Comparison of ENCODE assay signal across 8 mouse cellular contexts in the genomic region with DNA sequence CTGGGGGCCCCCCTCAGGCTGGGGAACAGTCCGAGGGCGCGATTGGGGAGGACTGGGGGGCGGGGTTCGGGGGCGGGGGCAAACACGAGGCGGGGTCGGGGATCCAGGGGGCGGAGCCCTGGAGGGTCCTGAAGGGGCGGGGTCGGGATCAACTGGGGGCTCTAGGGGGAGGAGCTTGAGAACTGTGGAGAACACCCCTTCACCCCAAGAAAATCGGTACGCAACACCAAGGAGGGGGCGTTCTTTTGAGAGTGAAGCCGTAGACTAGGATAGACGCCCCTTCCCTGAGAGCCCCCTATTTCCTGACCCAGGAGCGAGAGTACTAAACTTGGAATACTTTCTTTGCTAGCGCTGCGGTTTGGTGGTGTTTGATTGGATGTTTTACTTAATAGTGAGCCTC. TPM values are rescaled to one million over a fixed set of nuclear protein-coding genes. Genes with fewer than 3 reads are reported as not detected.
DNase-seq lines count a peak whose midpoint lies in the region; ATAC-seq and TF ChIP-seq lines count a peak whose summit lies in the region.

No protein-coding gene starts in this region.

- no peak overlapping the region for H3ac ChIP-seq in C2C12 (ENCODE audit: control insufficient read depth, insufficient read length, low read depth)

- under 1% methylated on average over 15 of the region's 20 CpGs for WGBS in forebrain, embryonic 12.5 days
- under 1% methylated on average over 12 of the region's 20 CpGs for WGBS in limb, embryonic 13.5 days
- 2% methylated on average over 20 of the region's 20 CpGs for WGBS in small intestine, adult 2 months

- peak overlapping the region; percentile 88 for H3K27ac ChIP-seq in forebrain, embryonic 12.5 days
- peak overlapping the region; percentile 72; the same call in 1 of the 2 replicates for H3K27ac ChIP-seq in limb, embryonic 13.5 days
- H3K27ac ChIP-seq in small intestine, adult 2 months (ENCODE audit: insufficient read depth, low read depth, low read length): no peak overlapping the region

- no peak for ATAC-seq in cerebellum, adult (ENCODE audit: insufficient number of reproducible peaks, low FRiP score, low TSS enrichment)
- ATAC-seq in forebrain, embryonic 12.5 days (ENCODE audit: low FRiP score): peak; percentile 18
- ATAC-seq in limb, embryonic 13.5 days (ENCODE audit: low FRiP score, low read depth): peak; percentile 34

- no peak for TF ChIP-seq CTCF in C2C12 (IDR thresholded peaks at IDR 0.05; ENCODE audit: control insufficient read depth, insufficient read depth, insufficient read length)
- TF ChIP-seq CTCF in small intestine, adult 2 months (IDR thresholded peaks at IDR 0.05; ENCODE audit: extremely low read depth, insufficient read length, insufficient replicate concordance, low read depth, low read length): no peak

- H3K9ac ChIP-seq in forebrain, embryonic 12.5 days: peak overlapping the region; percentile 66
- peak overlapping the region; percentile 63 for H3K9ac ChIP-seq in limb, embryonic 13.5 days

- H3K4me3 ChIP-seq in C2C12 (ENCODE audit: insufficient read depth, poor library complexity, severe bottlenecking): peak overlapping the region; percentile 46
- peak overlapping the region; percentile 65 for H3K4me3 ChIP-seq in forebrain, embryonic 12.5 days (replicated peaks)
- H3K4me3 ChIP-seq in limb, embryonic 13.5 days: peak overlapping the region; percentile 52
- H3K4me3 ChIP-seq in small intestine, adult 2 months (ENCODE audit: low read depth, low read length): peak overlapping the region; percentile 60

- H3K9me3 ChIP-seq in forebrain, embryonic 12.5 days: no peaks in the 10 kb centered on the region
- no peaks in the 10 kb centered on the region for H3K9me3 ChIP-seq in limb, embryonic 13.5 days

- peaks cover 60% of the 10 kb centered on the region for H3K4me1 ChIP-seq in forebrain, embryonic 12.5 days
- peaks cover 46% of the 10 kb centered on the region for H3K4me1 ChIP-seq in limb, embryonic 13.5 days
- peaks cover 24% of the 10 kb centered on the region for H3K4me1 ChIP-seq in small intestine, adult 2 months (ENCODE audit: control insufficient read depth, insufficient read depth, insufficient read length, low read length)

- H3K36me3 ChIP-seq in C2C12 (ENCODE audit: control insufficient read depth, insufficient read depth): peaks cover 43% of the 10 kb centered on the region
- peaks cover 52% of the 10 kb centered on the region for H3K36me3 ChIP-seq in forebrain, embryonic 12.5 days (replicated peaks)
- peaks cover 42% of the 10 kb centered on the region for H3K36me3 ChIP-seq in limb, embryonic 13.5 days
- H3K36me3 ChIP-seq in small intestine, adult 2 months (ENCODE audit: control insufficient read depth, insufficient read depth, low read length): peaks cover 41% of the 10 kb centered on the region

- H3K79me2 ChIP-seq in C2C12 (ENCODE audit: control insufficient read depth, insufficient read depth): peaks cover 49% of the 10 kb centered on the region

- peak overlapping the region; percentile 65 for H3K4me2 ChIP-seq in forebrain, embryonic 12.5 days
- peak overlapping the region; percentile 68 for H3K4me2 ChIP-seq in limb, embryonic 13.5 days (replicated peaks)

- peak; percentile 76 for DNase-seq in cerebellum, adult 9-11 months
- no peak for DNase-seq in right cerebral cortex, postnatal 25 days
- DNase-seq in ovary, adult 18-20 months (ENCODE audit: low spot score): no peak

- peaks cover 4% of the 10 kb centered on the region for H3K79me3 ChIP-seq in C2C12 (ENCODE audit: low read depth)

- no peak for TF ChIP-seq POLR2A in small intestine, adult 2 months (IDR thresholded peaks at IDR 0.05; ENCODE audit: low read depth, low read length)

- no peaks in the 10 kb centered on the region for H3K27me3 ChIP-seq in C2C12 (ENCODE audit: control insufficient read depth, insufficient read depth, insufficient read length)
- peaks cover 7% of the 10 kb centered on the region; the same call in 1 of the 2 replicates for H3K27me3 ChIP-seq in forebrain, embryonic 12.5 days
- H3K27me3 ChIP-seq in limb, embryonic 13.5 days: no peaks in the 10 kb centered on the region
- no peaks in the 10 kb centered on the region for H3K27me3 ChIP-seq in small intestine, adult 2 months (ENCODE audit: control insufficient read depth, insufficient read depth, low read length)

TF ChIP-seq in C2C12, 6 proteins besides CTCF, POLR2A, EP300 and RAD21:
- TF ChIP-seq MYOG (IDR thresholded peaks at IDR 0.05; ENCODE audit: control insufficient read depth, extremely low read depth, insufficient read length) (no peak), MYOD1 (IDR thresholded peaks at IDR 0.05; ENCODE audit: control insufficient read depth, insufficient read length, low read depth) (no peak), MAX (IDR thresholded peaks at IDR 0.05) (no peak), CEBPB (IDR thresholded peaks at IDR 0.05; ENCODE audit: low read depth) (no peak), USF1 (IDR thresholded peaks at IDR 0.05; ENCODE audit: low read depth) (no peak), FOSL1 (IDR thresholded peaks at IDR 0.05; ENCODE audit: insufficient read depth, low read length, poor library complexity, severe bottlenecking) (no peak)
TF ChIP-seq in C2C12: peak in this region for 0.

RNA-seq across cellular contexts. Expression of a gene that starts 0.6 kb away (rescaled TPM):
- 30.3 TPM for polyA plus RNA-seq in C2C12 (2012; fragmentation: generic; extraction: Trizol)
- polyA plus RNA-seq in forebrain, embryonic 12.5 days (2016; fragmentation: Nextera tagmentation; extraction: Ambion mirVana): 23.1 and 23.5 TPM in 2 replicates
- 16.3 and 16.6 TPM in 2 replicates for polyA plus RNA-seq in limb, embryonic 13.5 days (2015; fragmentation: Nextera tagmentation; extraction: Ambion mirVana)
- 64.1 and 134 TPM in 2 replicates for polyA plus RNA-seq in small intestine, adult 2 months (2012; rRNA removed)

RNA-seq across cellular contexts. Expression of a gene that starts 0.6 kb away (rescaled TPM):
- polyA plus RNA-seq in C2C12 (2012; fragmentation: generic; extraction: Trizol): 30.5 TPM
- polyA plus RNA-seq in forebrain, embryonic 12.5 days (2016; fragmentation: Nextera tagmentation; extraction: Ambion mirVana): 16.1 and 19.5 TPM in 2 replicates
- polyA plus RNA-seq in limb, embryonic 13.5 days (2015; fragmentation: Nextera tagmentation; extraction: Ambion mirVana): 27.4 and 28.4 TPM in 2 replicates
- polyA plus RNA-seq in small intestine, adult 2 months (2012; rRNA removed): 151 and 367 TPM in 2 replicates

RNA-seq across cellular contexts. Expression of a gene that starts 7.1 kb away (rescaled TPM):
- 19.3 TPM for polyA plus RNA-seq in C2C12 (2012; fragmentation: generic; extraction: Trizol)
- polyA plus RNA-seq in forebrain, embryonic 12.5 days (2016; fragmentation: Nextera tagmentation; extraction: Ambion mirVana): 67.9 and 68.2 TPM in 2 replicates
- polyA plus RNA-seq in limb, embryonic 13.5 days (2015; fragmentation: Nextera tagmentation; extraction: Ambion mirVana): 59.6 and 65.4 TPM in 2 replicates
- polyA plus RNA-seq in small intestine, adult 2 months (2012; rRNA removed): 20.7 and 48.6 TPM in 2 replicates

RNA-seq across cellular contexts. Expression of a gene that starts 11.4 kb away (rescaled TPM):
- polyA plus RNA-seq in C2C12 (2012; fragmentation: generic; extraction: Trizol): not detected
- polyA plus RNA-seq in forebrain, embryonic 12.5 days (2016; fragmentation: Nextera tagmentation; extraction: Ambion mirVana): not detected in 2 replicates
- polyA plus RNA-seq in limb, embryonic 13.5 days (2015; fragmentation: Nextera tagmentation; extraction: Ambion mirVana): 0.27 and 0.55 TPM in 2 replicates
- not detected in 2 replicates for polyA plus RNA-seq in small intestine, adult 2 months (2012; rRNA removed)

RNA-seq across cellular contexts. Expression of a gene that starts 13.0 kb away (rescaled TPM):
- polyA plus RNA-seq in C2C12 (2012; fragmentation: generic; extraction: Trizol): 31.7 TPM
- 53.7 and 55.9 TPM in 2 replicates for polyA plus RNA-seq in forebrain, embryonic 12.5 days (2016; fragmentation: Nextera tagmentation; extraction: Ambion mirVana)
- polyA plus RNA-seq in limb, embryonic 13.5 days (2015; fragmentation: Nextera tagmentation; extraction: Ambion mirVana): 54.2 and 59.2 TPM in 2 replicates
- polyA plus RNA-seq in small intestine, adult 2 months (2012; rRNA removed): 45.3 and 60.7 TPM in 2 replicates
